Mouse (Mus musculus): ENCODE measurements around the gene Cacng1.

Cacng1 gene

DNA sequence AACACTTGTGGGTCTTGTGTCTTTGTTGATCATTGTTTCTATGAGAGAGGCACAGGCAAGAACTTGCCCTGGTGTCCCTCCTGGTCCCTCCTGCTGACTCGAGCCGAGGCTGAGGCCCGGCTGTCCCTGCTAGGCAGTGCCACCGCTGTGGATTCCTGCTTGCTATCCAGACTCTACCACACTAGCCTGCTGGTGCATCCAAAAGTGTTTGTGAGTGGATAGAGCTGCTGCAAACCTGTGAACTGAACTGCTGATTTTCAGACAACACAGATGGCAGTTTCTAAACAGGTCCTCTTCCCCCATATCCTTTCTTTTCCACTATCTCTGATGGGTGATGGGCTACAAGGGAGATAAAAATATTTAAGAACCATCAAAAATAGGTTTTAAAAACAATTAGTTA, 60.8 kb downstream of the Cacng1 start:
- DNase-seq (ENCODE audit: low spot score), result no peak
